Mouse (Mus musculus) retina, postnatal 1 day (tissue): ENCODE measurements around the gene Ntsr1.

Source experiments
- DNase-seq: peaks from one replicate; pipeline ENCODE4 v3.0.0-alpha.2; 2012

Gene Ntsr1

DNA sequence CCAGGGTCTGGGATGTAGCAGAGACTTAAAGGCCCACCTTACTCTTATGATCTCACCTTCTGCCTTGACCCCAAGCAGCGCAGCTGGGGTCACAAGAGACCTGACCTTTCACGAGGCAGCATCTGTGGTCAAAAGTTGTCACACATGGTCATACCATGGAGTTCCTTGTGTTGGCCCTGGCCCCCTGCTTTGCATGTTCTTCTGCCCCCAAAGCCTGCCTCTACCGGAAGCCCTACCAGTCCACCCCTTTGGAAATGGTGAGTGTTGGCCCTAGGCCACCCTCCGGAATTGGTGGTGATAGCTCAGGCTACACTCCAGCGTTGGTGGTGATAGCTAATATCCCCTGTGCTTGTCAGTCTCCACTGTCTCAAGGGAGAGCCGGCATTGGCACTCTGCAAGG is 63.5 kb downstream of the Ntsr1 start:
- no peak for DNase-seq

DNA sequence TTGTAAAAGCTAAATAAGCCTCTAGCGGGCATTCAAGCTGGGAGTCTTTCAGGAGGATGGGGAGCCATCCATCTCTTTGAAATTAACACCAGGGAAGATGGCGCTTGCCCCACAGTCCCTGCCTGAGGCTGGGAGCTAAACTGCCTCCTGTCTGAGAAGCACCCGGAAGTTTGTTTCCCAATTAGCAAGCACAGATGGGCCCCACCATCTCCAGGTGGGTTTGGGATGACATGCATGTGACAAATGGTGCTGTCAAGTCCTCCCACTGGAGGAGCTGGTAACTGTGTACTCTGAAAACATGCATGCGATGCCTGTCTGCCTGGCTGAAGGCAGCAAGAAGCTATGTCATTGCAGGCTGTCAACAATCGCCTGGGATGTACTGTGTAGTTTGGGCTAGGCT is 64.1 kb downstream of the Ntsr1 start:
- no peak for DNase-seq

GRCm38 (mm10) chr2:180566240-180566913 is 66.6 kb downstream of the Ntsr1 start:
- DNase-seq = peak; percentile 84

- peak; percentile 60 for DNase-seq
Observed at GRCm38 (mm10) chr2:180569028-180569643, 69.4 kb downstream of the Ntsr1 start.

GRCm38 (mm10) chr2:180576482-180576881 is 76.7 kb downstream of the Ntsr1 start:
- no peak for DNase-seq

GRCm38 (mm10) chr2:180578686-180579085 is 78.9 kb downstream of the Ntsr1 start:
- DNase-seq = peak; percentile 84

DNA sequence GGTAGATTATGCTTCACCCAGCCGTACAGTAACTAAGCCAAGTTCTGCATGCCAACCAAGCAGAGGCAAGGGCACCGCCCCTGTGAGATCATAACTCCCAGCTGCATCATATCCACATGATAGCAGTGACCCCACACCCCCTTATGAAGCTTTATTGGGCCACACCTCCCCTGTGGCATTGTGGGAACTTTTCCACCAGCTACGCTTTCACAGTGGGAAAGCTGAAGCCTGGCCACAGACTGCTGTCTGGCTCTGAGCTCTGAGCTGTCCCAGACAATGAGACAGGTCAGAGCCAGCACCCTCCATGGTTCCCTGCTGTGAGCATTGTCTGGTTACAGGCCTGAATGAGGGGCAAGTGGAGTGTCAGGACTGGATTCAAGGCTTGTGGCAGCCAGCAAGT is 81.2 kb downstream of the Ntsr1 start, which contains the start of gene Mrgbp:
Gene Mrgbp, plus strand, starts transcription at position 303 of the 400 bp plus-strand sequence.
- peak; percentile 53 for DNase-seq

DNA sequence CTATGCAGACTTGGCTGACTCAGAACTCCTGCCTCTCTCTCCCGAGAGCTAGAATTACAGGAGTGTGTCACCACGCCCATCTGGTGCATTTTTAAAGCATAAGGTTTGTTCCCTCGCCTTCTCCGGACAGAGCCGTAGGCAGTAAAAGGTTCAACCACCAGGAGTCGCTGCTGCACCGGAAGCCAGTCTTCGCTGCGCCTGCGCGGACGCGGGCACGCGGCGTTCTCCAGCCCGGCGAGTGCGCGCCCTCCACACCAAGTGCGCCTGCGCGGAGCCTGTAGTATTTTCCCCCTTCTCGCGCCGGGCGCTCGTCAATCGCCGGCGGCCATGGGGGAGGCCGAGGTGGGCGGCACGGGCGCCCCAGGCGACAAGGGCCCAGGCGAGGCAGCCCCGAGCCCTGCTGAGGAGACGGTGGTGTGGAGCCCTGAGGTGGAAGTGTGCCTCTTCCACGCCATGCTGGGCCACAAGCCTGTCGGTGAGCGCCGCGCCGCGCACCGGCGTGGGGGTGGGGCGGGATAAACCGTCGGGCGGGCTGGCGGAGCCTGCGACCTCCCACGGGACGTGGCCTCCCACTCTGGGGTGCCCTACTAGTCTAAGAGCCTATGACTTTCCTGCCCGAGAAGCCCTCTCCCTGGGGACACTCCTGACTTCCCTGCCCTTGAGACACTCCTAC is 82.8 kb downstream of the Ntsr1 start:
- peak; percentile 95 for DNase-seq

DNA sequence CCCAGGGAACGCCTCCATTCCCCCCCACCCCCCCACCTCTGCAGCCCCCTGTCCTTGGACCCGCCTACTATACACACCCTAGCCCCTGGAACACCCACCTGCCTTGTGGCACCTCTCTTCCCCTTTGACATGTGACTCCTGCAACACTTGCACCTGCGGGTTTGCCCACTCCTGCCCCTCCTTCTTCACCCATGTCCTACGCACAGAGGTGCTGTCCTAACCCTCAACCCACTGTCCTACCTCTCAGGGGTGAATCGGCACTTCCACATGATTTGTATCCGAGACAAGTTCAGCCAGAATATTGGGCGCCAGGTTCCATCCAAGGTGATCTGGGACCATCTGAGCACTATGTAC is 83.4 kb downstream of the Ntsr1 start:
- no peak for DNase-seq

DNA sequence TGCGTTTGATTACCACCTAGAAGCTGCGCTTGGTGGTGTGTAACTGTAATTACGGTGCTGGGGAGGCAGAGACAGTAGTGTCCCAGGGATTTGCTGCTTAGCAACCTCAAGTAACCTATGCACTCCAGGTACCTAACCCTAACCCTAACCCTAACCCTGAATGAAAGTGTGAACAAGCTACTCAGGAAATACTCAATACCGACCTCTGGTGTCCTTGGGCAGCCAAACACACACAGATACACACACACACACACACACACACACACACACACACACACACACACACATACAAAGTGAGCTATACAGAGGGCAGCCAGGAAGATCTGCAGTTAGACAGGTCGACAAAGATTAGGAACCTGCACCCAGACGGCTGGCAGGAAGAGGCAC is 89.0 kb downstream of the Ntsr1 start:
- no peak for DNase-seq

DNA sequence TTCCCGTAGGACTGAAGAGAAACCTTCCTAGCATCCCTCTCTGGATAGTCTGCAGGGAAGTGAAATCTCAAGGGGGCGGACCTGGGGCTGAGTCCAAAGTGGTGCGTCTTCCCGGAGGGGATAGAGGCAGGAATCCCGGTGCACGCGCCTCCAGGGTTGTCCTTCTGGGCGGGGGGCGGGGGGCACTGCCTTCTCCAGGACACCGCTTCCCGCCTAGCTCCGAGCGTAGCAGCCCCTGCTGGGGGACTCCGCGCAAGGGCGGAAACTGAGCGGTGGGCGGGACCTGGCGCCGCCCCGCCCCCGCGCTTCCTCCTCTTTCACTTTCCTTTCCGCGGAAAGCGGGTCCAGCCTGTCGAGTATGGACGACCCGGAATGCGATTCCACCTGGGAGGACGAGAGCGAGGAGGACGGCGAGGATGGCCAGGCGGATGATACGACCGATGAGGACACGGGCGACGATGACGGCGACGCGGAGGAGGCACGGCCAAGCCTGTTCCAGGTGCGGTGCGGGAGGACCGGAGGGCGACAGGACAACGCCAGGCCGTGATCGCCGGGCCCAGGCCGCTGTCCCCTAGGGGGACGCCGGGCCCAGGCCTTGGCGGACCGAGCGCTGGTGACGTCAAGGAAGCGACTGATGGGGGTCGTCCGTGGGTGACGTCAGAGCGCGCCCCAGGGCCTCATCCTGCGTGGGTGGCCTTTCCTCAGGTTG is 89.5 kb downstream of the Ntsr1 start, which contains the start of gene Ogfr:
Gene Ogfr, plus strand, starts transcription at position 123 of the 709 bp plus-strand sequence.
- DNase-seq = peak; percentile 91
